Mouse (Mus musculus) activated CD4-positive, CD25-positive, alpha-beta regulatory T cell (primary cell): ENCODE results near the gene Reep1. TPM values are rescaled to one million over a fixed set of nuclear protein-coding genes. Genes with fewer than 3 reads are reported as not detected.

Source experiments
- polyA plus RNA-seq, 2 experiments: library from polyadenylated mRNA; unstranded; fragments of 100-300 nt; shearing (Covaris generic); gene quantifications; one replicate each; pipeline ENCODE4 v1.2.1; 2017

Reep1 gene
- polyA plus RNA-seq = under 1 TPM; 0.12 to 0.24 TPM

GRCm38 (mm10) chr6:71707511-71708501, at the start of gene Reep1:
Reep1 (plus strand) TSS chr6:71707561.

GRCm38 (mm10) chr6:71826869-71827268, 119.5 kb downstream of the Reep1 start, which contains the start of gene Mrpl35:
Mrpl35 (minus strand) TSS chr6:71826969.

GRCm38 (mm10) chr6:71830690-71831580, 123.6 kb downstream of the Reep1 start, which contains the start of gene Immt:
Immt (plus strand) TSS chr6:71831331.

Other genes starting within 250 kb of the Reep1 start
- 10 to 100 TPM; 24.4 to 32.8 TPM for gene Rnf103, start 213.7 kb upstream of the Reep1 start, polyA plus RNA-seq
- gene Chmp3, start 163.8 kb upstream of the Reep1 start, polyA plus RNA-seq = 10 to 100 TPM; 71.7 to 74.2 TPM
- gene Kdm3a, start 74.6 kb upstream of the Reep1 start, polyA plus RNA-seq = 10 to 100 TPM; 49.4 to 65.2 TPM
- 10 to 100 TPM; 46.9 to 56.0 TPM for gene Mrpl35, start 119.4 kb downstream of the Reep1 start, polyA plus RNA-seq
- 100 to 1,000 TPM in 1 of 2 experiments, 10 to 100 TPM in 1; 98.6 to 100 TPM for gene Immt, start 123.8 kb downstream of the Reep1 start, polyA plus RNA-seq
- gene Ptcd3, start 201.2 kb downstream of the Reep1 start, polyA plus RNA-seq = 10 to 100 TPM; 59.4 to 76.0 TPM
- 10 to 100 TPM; 25.9 to 27.4 TPM for gene Polr1a, start 201.5 kb downstream of the Reep1 start, polyA plus RNA-seq